Mouse (Mus musculus) limb, embryonic 15.5 days (tissue): ENCODE results near the gene Prkaca. TPM values are rescaled to one million over a fixed set of nuclear protein-coding genes. Genes with fewer than 3 reads are reported as not detected.

ENCODE experiments used
- microRNA counts: library from miRNA; unstranded; fragments of <30 nt; microRNA quantifications from one replicate; lab custom pipeline; 2016
- microRNA-seq: library from miRNA; unstranded; fragments of <30 nt; microRNA quantifications from one replicate; pipeline ENCODE4, GENCODE M21; 2016
- polyA plus RNA-seq: library from polyadenylated mRNA; unstranded; fragments of >200 nt; fragmentation: Nextera tagmentation; extraction: Ambion mirVana; gene quantifications from 2 replicates; pipeline ENCODE4 v1.2.1, GENCODE M21; 2015

Prkaca gene
- polyA plus RNA-seq, 1 experiment from 2014 or later: 171 TPM

MicroRNA genes within 50 kb of the gene (microRNA counts, 519-probe panel; counts per million panel counts)
- not detected for microRNA mmu-miR-1199 (lab: Ali Mortazavi, UCI)

Small RNAs within 50 kb of the gene (microRNA-seq; reads per million reads assigned to microRNA genes)
- gene Gm44330 (not detected), gene Gm44450 (not detected), gene Mir1199 (not detected), gene Mir8111 (3.5 reads per million, percentile 10 among the genes with 10 or more reads in this experiment)

Other genes with a start within 250 kb of the Prkaca start
- 46.1 and 52.6 TPM in 2 replicates for gene Adgre5, start 231.7 kb upstream of the Prkaca start, polyA plus RNA-seq
- 17.2 and 23.5 TPM in 2 replicates for gene Adgrl1, start 72.9 kb upstream of the Prkaca start, polyA plus RNA-seq
- 0.35 and 0.37 TPM in 2 replicates for gene Gm10644, start 17.8 kb upstream of the Prkaca start, polyA plus RNA-seq
- gene Asf1b, start 17.5 kb upstream of the Prkaca start, polyA plus RNA-seq: 55.8 and 62.5 TPM in 2 replicates
- 8.8 and 10.6 TPM in 2 replicates for gene Samd1, start 24.7 kb downstream of the Prkaca start, polyA plus RNA-seq
- gene 1700067K01Rik, start 28.5 kb downstream of the Prkaca start, polyA plus RNA-seq: 0.58 and 1.00 TPM in 2 replicates
- gene 2210011C24Rik, start 39.2 kb downstream of the Prkaca start, polyA plus RNA-seq: 0.27 and 0.71 TPM in 2 replicates
- gene Palm3, start 48.5 kb downstream of the Prkaca start, polyA plus RNA-seq: 5.4 and 5.5 TPM in 2 replicates
- 1.7 and 2.2 TPM in 2 replicates for gene Il27ra, start 69.6 kb downstream of the Prkaca start, polyA plus RNA-seq
- not detected in 2 replicates for gene Rln3, start 72.0 kb downstream of the Prkaca start, polyA plus RNA-seq
- gene Gm10643, start 92.1 kb downstream of the Prkaca start, polyA plus RNA-seq: 1.0 and 1.4 TPM in 2 replicates
- 8.0 and 8.5 TPM in 2 replicates for gene Rfx1, start 93.8 kb downstream of the Prkaca start, polyA plus RNA-seq
- 6.8 and 8.7 TPM in 2 replicates for gene Dcaf15, start 131.8 kb downstream of the Prkaca start, polyA plus RNA-seq
- gene Podnl1, start 153.0 kb downstream of the Prkaca start, polyA plus RNA-seq: 2.0 and 2.2 TPM in 2 replicates
- gene Cc2d1a, start 174.9 kb downstream of the Prkaca start, polyA plus RNA-seq: 28.5 and 29.2 TPM in 2 replicates
- gene 4930432K21Rik, start 175.0 kb downstream of the Prkaca start, polyA plus RNA-seq: 1.1 and 1.3 TPM in 2 replicates
- gene Nanos3, start 212.2 kb downstream of the Prkaca start, polyA plus RNA-seq: 1.8 and 3.0 TPM in 2 replicates